Mouse (Mus musculus): ENCODE results near the gene Cdh23. TPM values are rescaled to one million over a fixed set of nuclear protein-coding genes. Genes with fewer than 3 reads are reported as not detected.

Cdh23 gene
- polyA plus RNA-seq, 1 experiment: not detected

- peak overlapping the region; percentile 84 for H3K27ac ChIP-seq (ENCODE audit: insufficient read depth, low read depth, low read length)
- TF ChIP-seq CTCF (IDR thresholded peaks at IDR 0.05; ENCODE audit: low read depth, low read length) (no peak), POLR2A (IDR thresholded peaks at IDR 0.05; ENCODE audit: borderline replicate concordance, low read depth, low read length) (no peak)
Observed at GRCm38 (mm10) chr10:60398051-60398814, 298.1 kb downstream of the Cdh23 start.

GRCm38 (mm10) chr10:60395605-60396004, 300.7 kb downstream of the Cdh23 start:
- TF ChIP-seq POLR2A (IDR thresholded peaks at IDR 0.05; ENCODE audit: borderline replicate concordance, low read depth, low read length): no peak
- no peak for TF ChIP-seq CTCF (IDR thresholded peaks at IDR 0.05; ENCODE audit: low read depth, low read length)
- Histone ChIP-seq H3K4me3 (ENCODE audit: insufficient read depth, low read length) (no peak overlapping the region), H3K27ac (ENCODE audit: insufficient read depth, low read depth, low read length) (no peak overlapping the region), H3K4me1 (ENCODE audit: control insufficient read depth, insufficient read depth, low read length) (peaks cover 59% of the 10 kb centered on the region)

More at GRCm38 (mm10) chr10:60398051-60398814, 298.1 kb downstream of the Cdh23 start:
- Histone ChIP-seq H3K4me3 (ENCODE audit: insufficient read depth, low read length) (no peak overlapping the region), H3K4me1 (ENCODE audit: control insufficient read depth, insufficient read depth, low read length) (peaks cover 48% of the 10 kb centered on the region)

- Histone ChIP-seq H3K27ac (ENCODE audit: insufficient read depth, low read depth, low read length) (no peak overlapping the region), H3K4me1 (ENCODE audit: control insufficient read depth, insufficient read depth, low read length) (peaks cover 64% of the 10 kb centered on the region), H3K4me3 (ENCODE audit: insufficient read depth, low read length) (no peak overlapping the region)
- no peak for TF ChIP-seq POLR2A (IDR thresholded peaks at IDR 0.05; ENCODE audit: borderline replicate concordance, low read depth, low read length)
- TF ChIP-seq CTCF (IDR thresholded peaks at IDR 0.05; ENCODE audit: low read depth, low read length): no peak
Observed at GRCm38 (mm10) chr10:60394936-60395335, 301.4 kb downstream of the Cdh23 start.

- TF ChIP-seq POLR2A (IDR thresholded peaks at IDR 0.05; ENCODE audit: borderline replicate concordance, low read depth, low read length): no peak
- TF ChIP-seq CTCF (IDR thresholded peaks at IDR 0.05; ENCODE audit: low read depth, low read length): no peak
- Histone ChIP-seq H3K4me3 (ENCODE audit: insufficient read depth, low read length) (no peak overlapping the region), H3K27ac (ENCODE audit: insufficient read depth, low read depth, low read length) (no peak overlapping the region), H3K4me1 (ENCODE audit: control insufficient read depth, insufficient read depth, low read length) (peaks cover 57% of the 10 kb centered on the region)
Observed at GRCm38 (mm10) chr10:60391661-60392060, 304.6 kb downstream of the Cdh23 start.

GRCm38 (mm10) chr10:60390904-60391420, 305.3 kb downstream of the Cdh23 start:
- Histone ChIP-seq H3K4me3 (ENCODE audit: insufficient read depth, low read length) (no peak overlapping the region), H3K4me1 (ENCODE audit: control insufficient read depth, insufficient read depth, low read length) (peaks cover 50% of the 10 kb centered on the region), H3K27ac (ENCODE audit: insufficient read depth, low read depth, low read length) (peak overlapping the region; percentile 11; the same call in 1 of the 2 replicates)
- TF ChIP-seq POLR2A (IDR thresholded peaks at IDR 0.05; ENCODE audit: borderline replicate concordance, low read depth, low read length) (no peak), CTCF (IDR thresholded peaks at IDR 0.05; ENCODE audit: low read depth, low read length) (no peak)

- TF ChIP-seq POLR2A (IDR thresholded peaks at IDR 0.05; ENCODE audit: borderline replicate concordance, low read depth, low read length) (no peak), CTCF (IDR thresholded peaks at IDR 0.05; ENCODE audit: low read depth, low read length) (no peak)
- Histone ChIP-seq H3K4me3 (ENCODE audit: insufficient read depth, low read length) (no peak overlapping the region), H3K4me1 (ENCODE audit: control insufficient read depth, insufficient read depth, low read length) (peaks cover 43% of the 10 kb centered on the region), H3K27ac (ENCODE audit: insufficient read depth, low read depth, low read length) (0 out of 2 replicates have a peak overlapping the region, but pooled peaks have one; percentile 11)
Observed at GRCm38 (mm10) chr10:60390177-60390903, 305.9 kb downstream of the Cdh23 start.

- peak overlapping the region; percentile 23 for H3K27ac ChIP-seq (ENCODE audit: insufficient read depth, low read depth, low read length)
- TF ChIP-seq CTCF (IDR thresholded peaks at IDR 0.05; ENCODE audit: low read depth, low read length): no peak
- no peak for TF ChIP-seq POLR2A (IDR thresholded peaks at IDR 0.05; ENCODE audit: borderline replicate concordance, low read depth, low read length)
- peaks cover 39% of the 10 kb centered on the region for H3K4me1 ChIP-seq (ENCODE audit: control insufficient read depth, insufficient read depth, low read length)
- no peak overlapping the region for H3K4me3 ChIP-seq (ENCODE audit: insufficient read depth, low read length)
Observed at GRCm38 (mm10) chr10:60389447-60389865, 306.8 kb downstream of the Cdh23 start.

- Histone ChIP-seq H3K4me3 (ENCODE audit: insufficient read depth, low read length) (no peak overlapping the region), H3K27ac (ENCODE audit: insufficient read depth, low read depth, low read length) (no peak overlapping the region), H3K4me1 (ENCODE audit: control insufficient read depth, insufficient read depth, low read length) (peaks cover 39% of the 10 kb centered on the region)
- TF ChIP-seq POLR2A (IDR thresholded peaks at IDR 0.05; ENCODE audit: borderline replicate concordance, low read depth, low read length): no peak
- no peak for TF ChIP-seq CTCF (IDR thresholded peaks at IDR 0.05; ENCODE audit: low read depth, low read length)
Observed at GRCm38 (mm10) chr10:60388332-60388731, 308.0 kb downstream of the Cdh23 start.

- Histone ChIP-seq H3K4me1 (ENCODE audit: control insufficient read depth, insufficient read depth, low read length) (peaks cover 24% of the 10 kb centered on the region), H3K4me3 (ENCODE audit: insufficient read depth, low read length) (no peak overlapping the region), H3K27ac (ENCODE audit: insufficient read depth, low read depth, low read length) (no peak overlapping the region)
- TF ChIP-seq POLR2A (IDR thresholded peaks at IDR 0.05; ENCODE audit: borderline replicate concordance, low read depth, low read length) (no peak), CTCF (IDR thresholded peaks at IDR 0.05; ENCODE audit: low read depth, low read length) (no peak)
Observed at GRCm38 (mm10) chr10:60381142-60381925, 315.0 kb downstream of the Cdh23 start.

All from bone marrow macrophage, adult 2 months (primary cell).